Mouse (Mus musculus) CH12.LX (cell line): ENCODE data around the gene Glis1. TPM values are rescaled to one million over a fixed set of nuclear protein-coding genes. Genes with fewer than 3 reads are reported as not detected.

ENCODE experiments used
- DNase-seq: peaks from one replicate; pipeline ENCODE4 v3.0.0-alpha.2; 2013; ENCODE audit errors: extremely low read depth
- H3K27ac ChIP-seq: 2 replicates; pipeline ENCODE4 v1.5.1; 2012; ENCODE audit warnings: low read depth, mild to moderate bottlenecking, control low read depth, moderate library complexity; ENCODE audit not compliant: insufficient read depth
- H3K27me3 ChIP-seq: replicated peaks from 2 replicates; pipeline ENCODE3; 2012; ENCODE audit warnings: inconsistent platforms
- H3K36me3 ChIP-seq, 2 experiments: replicated peaks in 1 of 2; 2 replicates each; pipeline versions ENCODE3 to v1.6.1; 2012; ENCODE audit warnings: inconsistent platforms in 1 of 2, low read length in 1 of 2, mild to moderate bottlenecking in 1 of 2, mixed read lengths in 1 of 2, moderate library complexity in 1 of 2; ENCODE audit not compliant: control insufficient read depth in 1 of 2, insufficient read depth in 1 of 2
- H3K4me1 ChIP-seq, 2 experiments: 2 replicates each; pipeline ENCODE4 v1.6.1; 2012; ENCODE audit warnings: inconsistent platforms in 1 of 2, moderate library complexity in 1 of 2; ENCODE audit not compliant: insufficient read depth in 2 of 2, control insufficient read depth in 1 of 2
- H3K4me2 ChIP-seq: 2 replicates; pipeline ENCODE4 v1.6.1; 2012; ENCODE audit warnings: low read depth, mild to moderate bottlenecking, control low read depth; ENCODE audit not compliant: poor library complexity, insufficient read depth, severe bottlenecking
- H3K4me3 ChIP-seq, 3 experiments: fragments of 150-350 bp in 1 of 3; sonication (generic) in 1 of 3; replicated peaks in 1 of 3; 2 replicates each; pipeline versions ENCODE3 to v1.5.1; 2011 to 2012; ENCODE audit warnings: low read depth in 2 of 3, low read length in 2 of 3, mild to moderate bottlenecking in 2 of 3, moderate library complexity in 2 of 3, control low read depth in 1 of 3, improper control_type of control experiment in 1 of 3, inconsistent platforms in 1 of 3, mixed read lengths in 1 of 3; ENCODE audit not compliant: poor library complexity in 1 of 3
- H3K79me2 ChIP-seq: replicated peaks from 2 replicates; pipeline ENCODE4 v1.6.1; 2012; ENCODE audit warnings: mild to moderate bottlenecking, moderate library complexity; ENCODE audit not compliant: control insufficient read depth, poor library complexity, insufficient read depth, severe bottlenecking; ENCODE audit errors: extremely low read depth
- H3K9ac ChIP-seq: 2 replicates; pipeline ENCODE4 v1.6.1; 2012; ENCODE audit warnings: low read depth, mild to moderate bottlenecking, control low read depth, moderate library complexity; ENCODE audit not compliant: insufficient read depth
- H3K9me3 ChIP-seq: replicated peaks from 2 replicates; pipeline ENCODE3; 2012; ENCODE audit warnings: low read length, inconsistent platforms, mixed read lengths
- CTCF ChIP-seq, 2 experiments: IDR thresholded peaks in 1 of 2; conservative IDR thresholded peaks in 1 of 2; 2 replicates each; pipeline ENCODE4 v1.5.1; 2011 to 2012; ENCODE audit warnings: low read depth in 2 of 2, low read length in 2 of 2, improper control_type of control experiment in 1 of 2, inconsistent platforms in 1 of 2, mild to moderate bottlenecking in 1 of 2, moderate library complexity in 1 of 2
- EP300 ChIP-seq: IDR thresholded peaks from 2 replicates; pipeline ENCODE4 v1.6.1; 2011; ENCODE audit warnings: low read length, improper control_type of control experiment
- GABPA ChIP-seq: IDR thresholded peaks from 2 replicates; pipeline ENCODE4 v1.6.1; 2012; ENCODE audit warnings: low read depth, low read length, improper control_type of control experiment, inconsistent platforms; ENCODE audit not compliant: insufficient replicate concordance
- HCFC1 ChIP-seq: IDR thresholded peaks from 2 replicates; pipeline ENCODE4 v1.6.1; 2012; ENCODE audit warnings: low read depth, mild to moderate bottlenecking, inconsistent platforms, low read length, improper control_type of control experiment
- MAFK ChIP-seq: IDR thresholded peaks from 2 replicates; pipeline ENCODE4 v1.6.1; 2011; ENCODE audit warnings: low read length, improper control_type of control experiment; ENCODE audit not compliant: insufficient replicate concordance
- MAX ChIP-seq: IDR thresholded peaks from 2 replicates; pipeline ENCODE4 v1.6.1; 2011; ENCODE audit warnings: low read length, improper control_type of control experiment
- MAZ ChIP-seq: IDR thresholded peaks from 2 replicates; pipeline ENCODE4 v1.6.1; 2012; ENCODE audit warnings: low read depth, mild to moderate bottlenecking, inconsistent platforms, low read length, improper control_type of control experiment, moderate library complexity
- MXI1 ChIP-seq: IDR thresholded peaks from 2 replicates; pipeline ENCODE4 v1.6.1; 2011; ENCODE audit warnings: mild to moderate bottlenecking, low read depth, low read length, improper control_type of control experiment
- MYC ChIP-seq: IDR thresholded peaks from 2 replicates; pipeline ENCODE4 v1.6.1; 2011; ENCODE audit warnings: low read depth, mild to moderate bottlenecking, improper control_type of control experiment, low read length
- NELFE ChIP-seq: IDR thresholded peaks from 2 replicates; pipeline ENCODE4 v1.6.1; 2011; ENCODE audit warnings: low read depth, low read length, improper control_type of control experiment
- PAX5 ChIP-seq: IDR thresholded peaks from 2 replicates; pipeline ENCODE4 v1.6.1; 2012; ENCODE audit warnings: low read length, inconsistent platforms, mixed read lengths
- RAD21 ChIP-seq: IDR thresholded peaks from 2 replicates; pipeline ENCODE4 v1.6.1; 2011; ENCODE audit warnings: low read depth, mild to moderate bottlenecking, low read length, improper control_type of control experiment, moderate library complexity
- RCOR1 ChIP-seq: conservative IDR thresholded peaks from 2 replicates; pipeline ENCODE4 v1.6.1; 2012; ENCODE audit warnings: low read depth, mild to moderate bottlenecking, inconsistent platforms, low read length, improper control_type of control experiment
- TCF12 ChIP-seq: IDR thresholded peaks from 2 replicates; pipeline ENCODE4 v1.6.1; 2014; ENCODE audit warnings: low read depth, mild to moderate bottlenecking, inconsistent platforms, low read length, improper control_type of control experiment
- UBTF ChIP-seq: IDR thresholded peaks from 2 replicates; pipeline ENCODE4 v1.6.1; 2012; ENCODE audit warnings: low read depth, mild to moderate bottlenecking, inconsistent platforms, low read length, improper control_type of control experiment, moderate library complexity
- USF1 ChIP-seq: IDR thresholded peaks from 2 replicates; pipeline ENCODE4 v1.6.1; 2014; ENCODE audit warnings: low read depth, mild to moderate bottlenecking, inconsistent platforms, low read length, improper control_type of control experiment
- USF2 ChIP-seq: conservative IDR thresholded peaks from 2 replicates; pipeline ENCODE4 v1.6.1; 2011; ENCODE audit warnings: low read depth, low read length, improper control_type of control experiment
- ZC3H11A ChIP-seq: IDR thresholded peaks from 2 replicates; pipeline ENCODE4 v1.6.1; 2012; ENCODE audit warnings: low read depth, mild to moderate bottlenecking, inconsistent platforms, low read length, improper control_type of control experiment
- ZKSCAN1 ChIP-seq: IDR thresholded peaks from 2 replicates; pipeline ENCODE4 v1.6.1; 2012; ENCODE audit warnings: low read depth, inconsistent platforms, low read length, improper control_type of control experiment, borderline replicate concordance
- ZMIZ1 ChIP-seq: IDR thresholded peaks from 2 replicates; pipeline ENCODE4 v1.6.1; 2012; ENCODE audit warnings: low read depth, mild to moderate bottlenecking, inconsistent platforms, low read length, improper control_type of control experiment
- dilution Hi-C: fragments of 300-500 bp; cut with MboI; formaldehyde crosslinking; loops from 2 replicates; pipeline ENCODE4 v1.14.3; 2020; ENCODE audit warnings: low sequenced_read_pairs; ENCODE audit not compliant: extremely low pct_unique_long_range_greater_than_20kb, extremely low pct_ligation_motif_present
- in situ Hi-C: fragments of 300-500 bp; cut with MboI; formaldehyde crosslinking; loops from 3 replicates; pipeline ENCODE4 v1.14.3; 2019; ENCODE audit warnings: low sequenced_read_pairs, low pct_ligation_motif_present, low pct_unique_long_range_greater_than_20kb, mixed read lengths
- polyA plus RNA-seq: library from polyadenylated mRNA; unstranded; fragments of >175 nt; gene quantifications from 2 replicates; pipeline ENCODE4 v1.2.1, GENCODE M21; 2012; ENCODE audit warnings: low read depth; ENCODE audit not compliant: insufficient read length
- total RNA-seq, 2 experiments: library from RNA; depleted of rRNA; stranded (reverse); fragments of 300-350 nt in 1 of 2; fragments of >200 nt in 1 of 2; gene quantifications; 2 replicates each; pipeline ENCODE4 v1.2.3; 2012 to 2014

Glis1 gene
- total and polyA plus RNA-seq, 3 experiments, result 0.08 to 2.2 (median 0.17) TPM

GRCm38 (mm10) chr4:107568881-107569443 is 134.6 kb downstream of the Glis1 start:
- no peak for DNase-seq
- H3K9me3 ChIP-seq, result no peaks in the 10 kb centered on the region
- H3K79me2 ChIP-seq, result no peaks in the 10 kb centered on the region
- no peak overlapping the region for H3K27ac ChIP-seq
- dilution Hi-C loops, result no loop called here
- in situ Hi-C loops, result no loop called here
- H3K4me2 ChIP-seq, result no peak overlapping the region
- no peaks in the 10 kb centered on the region for H3K4me1 ChIP-seq
- TF ChIP-seq MXI1, result no peak
- H3K4me3 ChIP-seq, result no peak overlapping the region
- no peaks in the 10 kb centered on the region for H3K36me3 ChIP-seq
- H3K9ac ChIP-seq, result no peak overlapping the region
- H3K27me3 ChIP-seq, result peaks cover 3% of the 10 kb centered on the region

DNA sequence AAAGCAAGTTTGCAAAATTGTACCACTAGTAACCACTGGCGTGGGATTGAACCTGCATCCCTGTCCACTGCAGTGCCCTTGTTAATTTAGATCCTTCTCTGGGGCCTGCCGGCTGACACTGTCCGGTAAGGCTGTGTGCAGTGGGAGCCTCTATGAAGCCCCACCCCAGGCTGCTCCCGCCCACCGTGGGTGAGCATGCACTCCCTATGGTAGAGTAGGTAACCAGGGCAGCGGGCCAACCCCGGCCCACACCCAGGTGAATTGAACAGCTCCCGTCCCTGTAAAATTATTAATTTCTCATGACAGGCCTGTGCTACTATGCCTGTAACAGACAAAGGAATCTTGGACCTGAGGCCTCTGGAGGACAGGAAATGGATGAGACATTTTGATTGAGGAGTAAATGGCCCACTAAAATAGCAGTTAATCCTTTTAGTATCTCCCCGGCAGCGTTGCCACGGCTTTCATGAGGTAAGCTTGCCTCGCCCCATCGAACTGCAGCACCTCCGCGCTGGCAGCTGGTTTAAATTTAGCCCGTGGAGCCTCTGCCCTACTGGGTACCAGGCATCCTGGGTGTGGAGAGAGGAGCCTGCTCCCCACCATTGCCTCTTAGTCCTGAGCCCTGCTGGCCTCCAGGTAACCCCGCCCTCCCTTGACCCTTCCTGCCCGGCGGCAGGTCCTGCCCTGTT is 136.1 kb downstream of the Glis1 start:
- H3K27ac ChIP-seq, result no peak overlapping the region
- no peak for TF ChIP-seq ZKSCAN1
- no peak for TF ChIP-seq TCF12
- no peak for TF ChIP-seq PAX5
- no peak for TF ChIP-seq MYC
- no peak for TF ChIP-seq MAZ
- no peak for TF ChIP-seq UBTF
- no peak for TF ChIP-seq EP300
- TF ChIP-seq CTCF (conservative IDR thresholded peaks at IDR 0.05 in 1 of 2, IDR thresholded peaks at IDR 0.05 in 1 of 2; ENCODE audit: low read depth in 2 of 2, low read length in 2 of 2), result no peak
- TF ChIP-seq RAD21, result no peak
- TF ChIP-seq NELFE, result no peak
- no peak for TF ChIP-seq RCOR1
- no peak for TF ChIP-seq ZC3H11A
- no peak overlapping the region for H3K4me2 ChIP-seq
- no peaks in the 10 kb centered on the region for H3K9me3 ChIP-seq
- H3K4me1 ChIP-seq, result no peaks in the 10 kb centered on the region
- H3K79me2 ChIP-seq, result no peaks in the 10 kb centered on the region
- dilution Hi-C loops, result no loop called here
- in situ Hi-C loops, result no loop called here
- no peak overlapping the region for H3K9ac ChIP-seq
- no peaks in the 10 kb centered on the region for H3K36me3 ChIP-seq
- no peak for DNase-seq
- H3K4me3 ChIP-seq, result no peak overlapping the region
- no peaks in the 10 kb centered on the region for H3K27me3 ChIP-seq

GRCm38 (mm10) chr4:107575781-107576180 is 141.4 kb downstream of the Glis1 start:
- DNase-seq, result no peak
- in situ Hi-C loops (no loop called here), dilution Hi-C loops (no loop called here)
- Histone ChIP-seq H3K4me1 (peaks cover 7 to 9% of the 10 kb centered on the region in 2 experiments), H3K4me2 (no peak overlapping the region), H3K27me3 (no peaks in the 10 kb centered on the region), H3K4me3 (no peak overlapping the region), H3K79me2 (no peaks in the 10 kb centered on the region), H3K27ac (no peak overlapping the region), H3K9ac (no peak overlapping the region), H3K9me3 (no peaks in the 10 kb centered on the region), H3K36me3 (no peaks in the 10 kb centered on the region)
- no peak for TF ChIP-seq ZMIZ1
- TF ChIP-seq USF1, result no peak
- no peak for TF ChIP-seq RCOR1
- no peak for TF ChIP-seq HCFC1
- TF ChIP-seq MAX, result no peak
- TF ChIP-seq GABPA, result no peak
- no peak for TF ChIP-seq USF2
- TF ChIP-seq MAFK, result no peak
